Mouse (Mus musculus) small intestine, adult 2 months (tissue): ENCODE data around the gene Slc19a1.

Experiments
- CTCF ChIP-seq: fragments of 200-500 bp; IDR thresholded peaks from 2 replicates; pipeline ENCODE4 v1.5.1; 2012; ENCODE audit warnings: low read depth, mild to moderate bottlenecking, control low read depth, inconsistent platforms, low read length, moderate library complexity, mixed read lengths; ENCODE audit not compliant: insufficient replicate concordance, insufficient read length; ENCODE audit errors: extremely low read depth
- POLR2A ChIP-seq: fragments of 200-500 bp; IDR thresholded peaks from 2 replicates; pipeline ENCODE4 v1.6.1; 2012; ENCODE audit warnings: low read depth, mild to moderate bottlenecking, control low read depth, inconsistent platforms, low read length, moderate library complexity

DNA sequence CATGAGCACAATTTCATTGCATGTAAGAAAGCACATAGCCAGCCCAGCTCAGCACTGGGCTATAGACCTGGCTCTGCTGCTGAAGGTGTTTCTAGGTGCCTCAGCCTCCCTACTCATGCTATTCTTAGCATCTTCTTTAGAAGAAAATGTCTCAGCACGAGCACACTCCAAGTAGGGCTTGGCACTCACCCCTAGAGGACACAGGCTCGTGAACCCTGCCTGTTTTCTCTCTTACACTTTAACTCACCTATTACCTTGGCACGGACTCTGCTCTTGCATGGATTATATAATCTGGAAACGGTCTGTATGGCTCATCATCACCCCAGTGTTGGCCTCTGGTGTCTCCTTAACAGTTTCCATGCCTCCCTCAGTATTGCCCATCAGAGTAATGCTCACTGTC lies 20.4 kb upstream of the Slc19a1 start:
- no peak for TF ChIP-seq POLR2A
- TF ChIP-seq CTCF = no peak
